Mouse (Mus musculus): ENCODE measurements around the gene Degs1. TPM values are rescaled to one million over a fixed set of nuclear protein-coding genes. Genes with fewer than 3 reads are reported as not detected.

Gene Degs1
- polyA plus RNA-seq, 1 experiment from 2014 or later = 169 TPM

GRCm38 (mm10) chr1:182254618-182255017 is 28.0 kb downstream of the Degs1 start:
- no peaks in the 10 kb centered on the region for H3K36me3 ChIP-seq (ENCODE audit: insufficient read depth, low read length)
- H3K9ac ChIP-seq (ENCODE audit: low read depth, low read length) = no peak overlapping the region
- ATAC-seq (replicated peaks; ENCODE audit: low FRiP score, low read depth) (no peak), DNase-seq (ENCODE audit: low spot score) (no peak)
- no peak overlapping the region for H3K27ac ChIP-seq
- H3K9me3 ChIP-seq (replicated peaks; ENCODE audit: low read length) = no peaks in the 10 kb centered on the region
- TF ChIP-seq CTCF (IDR thresholded peaks at IDR 0.05; ENCODE audit: low read depth) = no peak
- no peaks in the 10 kb centered on the region for H3K27me3 ChIP-seq (ENCODE audit: insufficient read depth, low read length)
- no peaks in the 10 kb centered on the region for H3K4me1 ChIP-seq (replicated peaks; ENCODE audit: insufficient read depth, low read length)
- WGBS = 85% methylated on average over 8 of the region's 8 CpGs
- H3K4me3 ChIP-seq (replicated peaks; ENCODE audit: low read depth, low read length) = no peak overlapping the region
- no peak overlapping the region for H3K4me2 ChIP-seq (ENCODE audit: low read length)

GRCm38 (mm10) chr1:182253756-182254534 is 28.7 kb downstream of the Degs1 start:
- Histone ChIP-seq H3K9ac (ENCODE audit: low read depth, low read length) (no peak overlapping the region), H3K36me3 (ENCODE audit: insufficient read depth, low read length) (no peaks in the 10 kb centered on the region), H3K4me1 (replicated peaks; ENCODE audit: insufficient read depth, low read length) (no peaks in the 10 kb centered on the region), H3K4me3 (replicated peaks; ENCODE audit: low read depth, low read length) (no peak overlapping the region), H3K4me2 (ENCODE audit: low read length) (no peak overlapping the region), H3K9me3 (replicated peaks; ENCODE audit: low read length) (no peaks in the 10 kb centered on the region), H3K27ac (no peak overlapping the region), H3K27me3 (ENCODE audit: insufficient read depth, low read length) (no peaks in the 10 kb centered on the region)
- no peak for DNase-seq (ENCODE audit: low spot score)
- WGBS = 86% methylated on average over 12 of the region's 12 CpGs
- no peak for TF ChIP-seq CTCF (IDR thresholded peaks at IDR 0.05; ENCODE audit: low read depth)
- ATAC-seq (replicated peaks; ENCODE audit: low FRiP score, low read depth) = no peak

GRCm38 (mm10) chr1:182252534-182253171 is 30.0 kb downstream of the Degs1 start:
- Histone ChIP-seq H3K27ac (no peak overlapping the region), H3K4me2 (ENCODE audit: low read length) (no peak overlapping the region), H3K9me3 (replicated peaks; ENCODE audit: low read length) (no peaks in the 10 kb centered on the region), H3K4me3 (replicated peaks; ENCODE audit: low read depth, low read length) (no peak overlapping the region), H3K36me3 (ENCODE audit: insufficient read depth, low read length) (no peaks in the 10 kb centered on the region), H3K27me3 (ENCODE audit: insufficient read depth, low read length) (no peaks in the 10 kb centered on the region), H3K9ac (ENCODE audit: low read depth, low read length) (no peak overlapping the region), H3K4me1 (replicated peaks; ENCODE audit: insufficient read depth, low read length) (no peaks in the 10 kb centered on the region)
- DNase-seq (ENCODE audit: low spot score) (no peak), ATAC-seq (replicated peaks; ENCODE audit: low FRiP score, low read depth) (no peak)
- no peak for TF ChIP-seq CTCF (IDR thresholded peaks at IDR 0.05; ENCODE audit: low read depth)
- WGBS = 87% methylated on average over 10 of the region's 10 CpGs

GRCm38 (mm10) chr1:182250734-182251133 is 31.9 kb downstream of the Degs1 start:
- TF ChIP-seq CTCF (IDR thresholded peaks at IDR 0.05; ENCODE audit: low read depth) = no peak
- H3K27ac ChIP-seq = no peak overlapping the region
- no peaks in the 10 kb centered on the region for H3K9me3 ChIP-seq (replicated peaks; ENCODE audit: low read length)
- no peak overlapping the region for H3K9ac ChIP-seq (ENCODE audit: low read depth, low read length)
- H3K36me3 ChIP-seq (ENCODE audit: insufficient read depth, low read length) = no peaks in the 10 kb centered on the region
- H3K27me3 ChIP-seq (ENCODE audit: insufficient read depth, low read length) = no peaks in the 10 kb centered on the region
- 36% methylated on average over 4 of the region's 4 CpGs for WGBS
- DNase-seq (ENCODE audit: low spot score) (peak; percentile 21), ATAC-seq (replicated peaks; ENCODE audit: low FRiP score, low read depth) (no peak)
- no peak overlapping the region for H3K4me2 ChIP-seq (ENCODE audit: low read length)
- H3K4me3 ChIP-seq (replicated peaks; ENCODE audit: low read depth, low read length) = no peak overlapping the region
- no peaks in the 10 kb centered on the region for H3K4me1 ChIP-seq (replicated peaks; ENCODE audit: insufficient read depth, low read length)

- H3K4me3 ChIP-seq (replicated peaks; ENCODE audit: low read depth, low read length) = no peak overlapping the region
- ATAC-seq (replicated peaks; ENCODE audit: low FRiP score, low read depth) (no peak), DNase-seq (ENCODE audit: low spot score) (no peak)
- H3K9me3 ChIP-seq (replicated peaks; ENCODE audit: low read length) = no peaks in the 10 kb centered on the region
- no peak overlapping the region for H3K4me2 ChIP-seq (ENCODE audit: low read length)
- 61% methylated on average over 8 of the region's 8 CpGs for WGBS
- no peaks in the 10 kb centered on the region for H3K36me3 ChIP-seq (ENCODE audit: insufficient read depth, low read length)
- no peak overlapping the region for H3K9ac ChIP-seq (ENCODE audit: low read depth, low read length)
- no peak overlapping the region for H3K27ac ChIP-seq
- no peak for TF ChIP-seq CTCF (IDR thresholded peaks at IDR 0.05; ENCODE audit: low read depth)
- no peaks in the 10 kb centered on the region for H3K27me3 ChIP-seq (ENCODE audit: insufficient read depth, low read length)
- H3K4me1 ChIP-seq (replicated peaks; ENCODE audit: insufficient read depth, low read length) = no peaks in the 10 kb centered on the region
Measured at GRCm38 (mm10) chr1:182249298-182249697, 33.3 kb downstream of the Degs1 start.

- no peak overlapping the region for H3K4me2 ChIP-seq (ENCODE audit: low read length)
- H3K4me1 ChIP-seq (replicated peaks; ENCODE audit: insufficient read depth, low read length) = no peaks in the 10 kb centered on the region
- ATAC-seq (replicated peaks; ENCODE audit: low FRiP score, low read depth) (no peak), DNase-seq (ENCODE audit: low spot score) (no peak)
- H3K4me3 ChIP-seq (replicated peaks; ENCODE audit: low read depth, low read length) = no peak overlapping the region
- no peaks in the 10 kb centered on the region for H3K9me3 ChIP-seq (replicated peaks; ENCODE audit: low read length)
- no peak overlapping the region for H3K9ac ChIP-seq (ENCODE audit: low read depth, low read length)
- no peak for TF ChIP-seq CTCF (IDR thresholded peaks at IDR 0.05; ENCODE audit: low read depth)
- no peak overlapping the region for H3K27ac ChIP-seq
- no peaks in the 10 kb centered on the region for H3K27me3 ChIP-seq (ENCODE audit: insufficient read depth, low read length)
- 95% methylated on average over 5 of the region's 5 CpGs for WGBS
- H3K36me3 ChIP-seq (ENCODE audit: insufficient read depth, low read length) = no peaks in the 10 kb centered on the region
Measured at GRCm38 (mm10) chr1:182245003-182245402, 37.6 kb downstream of the Degs1 start.
